17 mouse cellular contexts compared by ENCODE assay signal in the genomic region with DNA sequence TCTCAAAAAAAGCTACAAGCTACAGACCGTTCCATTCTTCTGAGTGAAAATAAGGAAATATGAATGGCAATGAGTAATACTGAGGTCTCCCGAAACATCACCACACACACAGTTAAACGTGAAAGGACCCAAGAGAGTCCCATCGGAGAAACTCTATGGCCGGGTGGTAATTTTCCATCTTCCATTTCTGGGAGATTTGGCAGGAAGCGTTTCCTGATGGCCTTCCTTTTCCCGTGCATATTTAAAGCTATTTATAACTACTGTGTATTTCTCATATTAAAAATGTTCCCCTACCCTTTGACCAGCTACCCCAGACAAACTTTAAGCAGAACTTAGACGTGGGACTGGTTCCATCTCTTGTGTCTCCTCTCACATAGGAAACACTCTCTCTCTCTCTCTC. TPM values are rescaled to one million over a fixed set of nuclear protein-coding genes. Genes with fewer than 3 reads are reported as not detected.
DNase-seq lines count a peak whose midpoint lies in the region; ATAC-seq and TF ChIP-seq lines count a peak whose summit lies in the region.
"Had no signal": no experiment of that assay in that cellular context is flagged by ENCODE, and none has a peak within 500 bp of the region (broad histone marks: within the 10 kb centered on the region; RNA-seq: fewer than 3 reads in every experiment).

No protein-coding gene starts in this region.

- no peak for TF ChIP-seq POLR2A in liver, adult 2 months (IDR thresholded peaks at IDR 0.05; ENCODE audit: extremely low read depth, insufficient read depth, low read length)

- no peak overlapping the region for H3K4me3 ChIP-seq in liver, adult 2 months (ENCODE audit: insufficient read depth, low read depth, low read length)
- no peak overlapping the region for H3K4me3 ChIP-seq in liver, postnatal 0 days (ENCODE audit: low read depth, low read length)
- no peak overlapping the region for H3K4me3 ChIP-seq in kidney, embryonic 15.5 days (replicated peaks)
- H3K4me3 ChIP-seq: heart, embryonic 13.5 days; liver, embryonic 13.5 days; myocyte; neural tube, embryonic 15.5 days had no signal

- H3K36me3 ChIP-seq in liver, adult 2 months (ENCODE audit: control insufficient read depth, insufficient read depth, low read length), result no peaks in the 10 kb centered on the region
- no peaks in the 10 kb centered on the region for H3K36me3 ChIP-seq in liver, postnatal 0 days (replicated peaks; ENCODE audit: insufficient read depth, low read length)
- no peaks in the 10 kb centered on the region for H3K36me3 ChIP-seq in kidney, embryonic 15.5 days
- H3K36me3 ChIP-seq: heart, embryonic 13.5 days; liver, embryonic 13.5 days; neural tube, embryonic 15.5 days had no signal

- no peak for ATAC-seq in liver, postnatal 0 days
- ATAC-seq in kidney, embryonic 15.5 days (replicated peaks; ENCODE audit: low FRiP score), result no peak
- ATAC-seq: inflammation-experienced regulatory T-cells, adult 6 months had no signal

- 71% methylated on average over 8 of the region's 8 CpGs for WGBS in liver, adult 2 months
- WGBS in liver, postnatal 0 days (ENCODE audit: insufficient replicate concordance), result 71% methylated on average over 8 of the region's 8 CpGs
- WGBS in kidney, embryonic 15.5 days, result 72% methylated on average over 8 of the region's 8 CpGs

- TF ChIP-seq CTCF in liver, adult 2 months (IDR thresholded peaks at IDR 0.05; ENCODE audit: low read depth, low read length), result no peak
- no peak for TF ChIP-seq CTCF in liver, postnatal 0 days (IDR thresholded peaks at IDR 0.05; ENCODE audit: low read depth)

- no peaks in the 10 kb centered on the region for H3K27me3 ChIP-seq in liver, adult 2 months (ENCODE audit: control insufficient read depth, insufficient read depth, low read length)
- no peaks in the 10 kb centered on the region for H3K27me3 ChIP-seq in liver, postnatal 0 days (ENCODE audit: insufficient read depth, low read length)
- no peaks in the 10 kb centered on the region for H3K27me3 ChIP-seq in kidney, embryonic 15.5 days
- H3K27me3 ChIP-seq: heart, embryonic 13.5 days; liver, embryonic 13.5 days; neural tube, embryonic 15.5 days had no signal

- H3K27ac ChIP-seq in liver, adult 2 months (replicated peaks; ENCODE audit: insufficient read depth, low read depth, low read length), result no peak overlapping the region
- no peak overlapping the region; the same call in 1 of the 2 replicates for H3K27ac ChIP-seq in liver, postnatal 0 days (ENCODE audit: low read depth)
- peak overlapping the region; percentile 56; the same call in 1 of the 2 replicates for H3K27ac ChIP-seq in kidney, embryonic 15.5 days
- H3K27ac ChIP-seq: heart, embryonic 13.5 days; liver, embryonic 13.5 days; neural tube, embryonic 15.5 days had no signal

- H3K4me2 ChIP-seq in liver, postnatal 0 days (ENCODE audit: low read depth, low read length), result no peak overlapping the region
- H3K4me2 ChIP-seq in kidney, embryonic 15.5 days, result no peak overlapping the region
- H3K4me2 ChIP-seq: heart, embryonic 13.5 days; liver, embryonic 13.5 days; neural tube, embryonic 15.5 days had no signal

- H3K4me1 ChIP-seq in liver, adult 2 months (ENCODE audit: control insufficient read depth, insufficient read depth, low read length), result peaks cover 3% of the 10 kb centered on the region; the same call in 1 of the 2 replicates
- no peaks in the 10 kb centered on the region for H3K4me1 ChIP-seq in liver, postnatal 0 days (ENCODE audit: insufficient read depth)
- no peaks in the 10 kb centered on the region for H3K4me1 ChIP-seq in kidney, embryonic 15.5 days
- H3K4me1 ChIP-seq: liver, embryonic 13.5 days; neural tube, embryonic 15.5 days had no signal

- no peak for TF ChIP-seq EP300 in liver, postnatal 0 days (IDR thresholded peaks at IDR 0.05; ENCODE audit: low read depth)

- no peaks in the 10 kb centered on the region for H3K9me3 ChIP-seq in liver, postnatal 0 days (ENCODE audit: low read length)
- no peaks in the 10 kb centered on the region for H3K9me3 ChIP-seq in kidney, embryonic 15.5 days (replicated peaks)
- H3K9me3 ChIP-seq: heart, embryonic 13.5 days; liver, embryonic 13.5 days; neural tube, embryonic 15.5 days had no signal

- H3K9ac ChIP-seq in liver, adult 2 months (ENCODE audit: low read depth, low read length), result no peak overlapping the region
- H3K9ac ChIP-seq in liver, postnatal 0 days (replicated peaks), result no peak overlapping the region
- no peak overlapping the region for H3K9ac ChIP-seq in kidney, embryonic 15.5 days
- H3K9ac ChIP-seq: heart, embryonic 13.5 days; liver, embryonic 13.5 days; neural tube, embryonic 15.5 days had no signal

- DNase-seq in heart, adult 11 months, result peak; percentile 94
- no peak for DNase-seq in heart, postnatal 4 days
- DNase-seq in liver, adult 2 months (ENCODE audit: extremely low read depth, low read depth, low spot score), result peak; percentile 33
- no peak for DNase-seq in liver, postnatal 0 days
- peak; percentile 30 to 54 for DNase-seq in kidney, postnatal 36 days
- no peak for DNase-seq in cerebellum, adult 8-10 months
- DNase-seq: B cell, adult 2 months; cerebellum, postnatal 10 days; gastrocnemius, postnatal 14 days; liver, embryonic 13.5 days; midbrain, embryonic 14.5 days; right cerebral cortex, postnatal 4 days had no signal

- no peaks in the 10 kb centered on the region for H3K79me2 ChIP-seq in liver, adult 2 months (ENCODE audit: control insufficient read depth, insufficient read depth, low read length)

RNA-seq across cellular contexts. Expression of gene Zdhhc17, which starts 50.7 kb away (rescaled TPM):
- 10 to 100 TPM; 24.9 to 25.8 TPM for total RNA-seq in heart, postnatal 4 days (2021)
- total RNA-seq in liver, adult 2 months (2014; rRNA removed), result 17.7 and 20.0 TPM in 2 replicates
- polyA plus RNA-seq in liver, adult 2 months (2012; rRNA removed), result 4.1 and 6.3 TPM in 2 replicates
- 4.1 and 4.9 TPM in 2 replicates for polyA plus RNA-seq in liver, postnatal 0 days (2015; fragmentation: Nextera tagmentation; extraction: Ambion mirVana)
- 24.7 and 24.9 TPM in 2 replicates for polyA plus RNA-seq in kidney, embryonic 15.5 days (2015; fragmentation: Nextera tagmentation; extraction: Ambion mirVana)

Comparison
In these comparisons a context has a peak if more than half of its experiments do, and no peak if none do; other contexts are left out.
1. DNase-seq: peak in heart, adult 11 months (single experiment), liver, adult 2 months (single experiment) and kidney, postnatal 36 days (2 of 2); none in heart, postnatal 4 days (single experiment), liver, postnatal 0 days (single experiment) and cerebellum, adult 8-10 months (single experiment).